Mouse (Mus musculus): ENCODE measurements at regions not wholly inside any gene's neighbourhood (a gene's known extent, or its start where the extent isn't known, plus 50 kb on each side); places are given as distances from the start of the nearest gene placed in this dataset.

GRCm38 (mm10) chr10:6262029-6262428 is 339.8 kb upstream of the Rgs17 start:
- Histone ChIP-seq H3K9ac (ENCODE audit: low read depth, poor library complexity, severe bottlenecking) (no peak overlapping the region), H3K27ac (ENCODE audit: insufficient read depth, low read length) (no peak overlapping the region), H3K36me3 (ENCODE audit: control insufficient read depth, insufficient read depth, low read length, poor library complexity, severe bottlenecking) (no peaks in the 10 kb centered on the region), H3K4me1 (ENCODE audit: control insufficient read depth, insufficient read depth, low read length) (no peaks in the 10 kb centered on the region), H3K9me3 (replicated peaks; ENCODE audit: control insufficient read depth, insufficient read depth, low read length, poor library complexity, severe bottlenecking) (no peaks in the 10 kb centered on the region), H3K27me3 (ENCODE audit: control insufficient read depth, insufficient read depth, low read length, poor library complexity, severe bottlenecking) (no peaks in the 10 kb centered on the region), H3K4me3 (ENCODE audit: low read depth, low read length) (no peak overlapping the region)
- TF ChIP-seq POLR2A (IDR thresholded peaks at IDR 0.05; ENCODE audit: insufficient read depth, low read length), result no peak
- TF ChIP-seq CTCF (IDR thresholded peaks at IDR 0.05; ENCODE audit: low read depth, low read length), result no peak
- no peak for TF ChIP-seq EP300 (IDR thresholded peaks at IDR 0.05; ENCODE audit: insufficient read depth, low read depth, low read length)

GRCm38 (mm10) chr10:6265662-6266061 is 343.5 kb upstream of the Rgs17 start:
- no peaks in the 10 kb centered on the region for H3K27me3 ChIP-seq (ENCODE audit: control insufficient read depth, insufficient read depth, low read length, poor library complexity, severe bottlenecking)
- no peaks in the 10 kb centered on the region for H3K36me3 ChIP-seq (ENCODE audit: control insufficient read depth, insufficient read depth, low read length, poor library complexity, severe bottlenecking)
- no peaks in the 10 kb centered on the region for H3K9me3 ChIP-seq (replicated peaks; ENCODE audit: control insufficient read depth, insufficient read depth, low read length, poor library complexity, severe bottlenecking)
- H3K4me3 ChIP-seq (ENCODE audit: low read depth, low read length), result no peak overlapping the region
- no peaks in the 10 kb centered on the region for H3K4me1 ChIP-seq (ENCODE audit: control insufficient read depth, insufficient read depth, low read length)
- H3K27ac ChIP-seq (ENCODE audit: insufficient read depth, low read length), result no peak overlapping the region
- no peak overlapping the region for H3K9ac ChIP-seq (ENCODE audit: low read depth, poor library complexity, severe bottlenecking)
- TF ChIP-seq EP300 (IDR thresholded peaks at IDR 0.05; ENCODE audit: insufficient read depth, low read depth, low read length) (no peak), CTCF (IDR thresholded peaks at IDR 0.05; ENCODE audit: low read depth, low read length) (no peak)

- Histone ChIP-seq H3K9ac (ENCODE audit: low read depth, poor library complexity, severe bottlenecking) (no peak overlapping the region), H3K9me3 (replicated peaks; ENCODE audit: control insufficient read depth, insufficient read depth, low read length, poor library complexity, severe bottlenecking) (no peaks in the 10 kb centered on the region), H3K36me3 (ENCODE audit: control insufficient read depth, insufficient read depth, low read length, poor library complexity, severe bottlenecking) (no peaks in the 10 kb centered on the region), H3K27ac (ENCODE audit: insufficient read depth, low read length) (no peak overlapping the region), H3K4me3 (ENCODE audit: low read depth, low read length) (no peak overlapping the region), H3K27me3 (ENCODE audit: control insufficient read depth, insufficient read depth, low read length, poor library complexity, severe bottlenecking) (no peaks in the 10 kb centered on the region), H3K4me1 (ENCODE audit: control insufficient read depth, insufficient read depth, low read length) (no peaks in the 10 kb centered on the region)
- TF ChIP-seq POLR2A (IDR thresholded peaks at IDR 0.05; ENCODE audit: insufficient read depth, low read length) (no peak), CTCF (IDR thresholded peaks at IDR 0.05; ENCODE audit: low read depth, low read length) (no peak), EP300 (IDR thresholded peaks at IDR 0.05; ENCODE audit: insufficient read depth, low read depth, low read length) (no peak)
Observed at GRCm38 (mm10) chr10:6291388-6291787, 369.2 kb upstream of the Rgs17 start.

GRCm38 (mm10) chr10:6296621-6297020 is 374.4 kb upstream of the Rgs17 start:
- Histone ChIP-seq H3K27me3 (ENCODE audit: control insufficient read depth, insufficient read depth, low read length, poor library complexity, severe bottlenecking) (no peaks in the 10 kb centered on the region), H3K4me3 (ENCODE audit: low read depth, low read length) (no peak overlapping the region), H3K36me3 (ENCODE audit: control insufficient read depth, insufficient read depth, low read length, poor library complexity, severe bottlenecking) (no peaks in the 10 kb centered on the region), H3K9ac (ENCODE audit: low read depth, poor library complexity, severe bottlenecking) (no peak overlapping the region), H3K27ac (ENCODE audit: insufficient read depth, low read length) (no peak overlapping the region), H3K4me1 (ENCODE audit: control insufficient read depth, insufficient read depth, low read length) (no peaks in the 10 kb centered on the region), H3K9me3 (replicated peaks; ENCODE audit: control insufficient read depth, insufficient read depth, low read length, poor library complexity, severe bottlenecking) (no peaks in the 10 kb centered on the region)
- no peak for TF ChIP-seq EP300 (IDR thresholded peaks at IDR 0.05; ENCODE audit: insufficient read depth, low read depth, low read length)
- no peak for TF ChIP-seq POLR2A (IDR thresholded peaks at IDR 0.05; ENCODE audit: insufficient read depth, low read length)
- no peak for TF ChIP-seq CTCF (IDR thresholded peaks at IDR 0.05; ENCODE audit: low read depth, low read length)

GRCm38 (mm10) chr10:6297796-6298195 is 375.6 kb upstream of the Rgs17 start:
- TF ChIP-seq EP300 (IDR thresholded peaks at IDR 0.05; ENCODE audit: insufficient read depth, low read depth, low read length), result no peak
- no peak for TF ChIP-seq CTCF (IDR thresholded peaks at IDR 0.05; ENCODE audit: low read depth, low read length)
- TF ChIP-seq POLR2A (IDR thresholded peaks at IDR 0.05; ENCODE audit: insufficient read depth, low read length), result no peak
- no peak overlapping the region for H3K9ac ChIP-seq (ENCODE audit: low read depth, poor library complexity, severe bottlenecking)

GRCm38 (mm10) chr10:6298682-6299081 is 376.5 kb upstream of the Rgs17 start:
- H3K4me3 ChIP-seq (ENCODE audit: low read depth, low read length), result no peak overlapping the region
- no peaks in the 10 kb centered on the region for H3K4me1 ChIP-seq (ENCODE audit: control insufficient read depth, insufficient read depth, low read length)
- H3K36me3 ChIP-seq (ENCODE audit: control insufficient read depth, insufficient read depth, low read length, poor library complexity, severe bottlenecking), result no peaks in the 10 kb centered on the region
- no peak overlapping the region for H3K27ac ChIP-seq (ENCODE audit: insufficient read depth, low read length)
- H3K27me3 ChIP-seq (ENCODE audit: control insufficient read depth, insufficient read depth, low read length, poor library complexity, severe bottlenecking), result no peaks in the 10 kb centered on the region
- H3K9ac ChIP-seq (ENCODE audit: low read depth, poor library complexity, severe bottlenecking), result no peak overlapping the region
- no peaks in the 10 kb centered on the region for H3K9me3 ChIP-seq (replicated peaks; ENCODE audit: control insufficient read depth, insufficient read depth, low read length, poor library complexity, severe bottlenecking)
- TF ChIP-seq CTCF (IDR thresholded peaks at IDR 0.05; ENCODE audit: low read depth, low read length), result no peak
- TF ChIP-seq EP300 (IDR thresholded peaks at IDR 0.05; ENCODE audit: insufficient read depth, low read depth, low read length), result no peak
- no peak for TF ChIP-seq POLR2A (IDR thresholded peaks at IDR 0.05; ENCODE audit: insufficient read depth, low read length)

More at GRCm38 (mm10) chr10:6297796-6298195, 375.6 kb upstream of the Rgs17 start:
- Histone ChIP-seq H3K27ac (ENCODE audit: insufficient read depth, low read length) (no peak overlapping the region), H3K36me3 (ENCODE audit: control insufficient read depth, insufficient read depth, low read length, poor library complexity, severe bottlenecking) (no peaks in the 10 kb centered on the region), H3K9me3 (replicated peaks; ENCODE audit: control insufficient read depth, insufficient read depth, low read length, poor library complexity, severe bottlenecking) (no peaks in the 10 kb centered on the region), H3K27me3 (ENCODE audit: control insufficient read depth, insufficient read depth, low read length, poor library complexity, severe bottlenecking) (no peaks in the 10 kb centered on the region), H3K4me1 (ENCODE audit: control insufficient read depth, insufficient read depth, low read length) (no peaks in the 10 kb centered on the region), H3K4me3 (ENCODE audit: low read depth, low read length) (no peak overlapping the region)
